ENCODE assay signal across 8 mouse cellular contexts in genomic region chr14:60015891-60016290, GRCm38 (mm10).
DNase-seq lines count a peak whose midpoint lies in the region; ATAC-seq lines count a peak whose summit lies in the region.

No protein-coding gene starts in this region.

- ATAC-seq in hindbrain, embryonic 16.5 days = peak; percentile 97

- no peaks in the 10 kb centered on the region for H3K27me3 ChIP-seq in hindbrain, embryonic 16.5 days (replicated peaks; ENCODE audit: control insufficient read depth, insufficient read depth, low read length)

- no peak overlapping the region for H3K4me2 ChIP-seq in hindbrain, embryonic 16.5 days (ENCODE audit: low read length)

- no peak overlapping the region for H3K27ac ChIP-seq in hindbrain, embryonic 16.5 days (ENCODE audit: low read depth, low read length)

- H3K4me1 ChIP-seq in hindbrain, embryonic 16.5 days (ENCODE audit: control insufficient read depth, insufficient read depth, low read depth, low read length) = no peaks in the 10 kb centered on the region

- no peaks in the 10 kb centered on the region; the same call in 1 of the 2 replicates for H3K36me3 ChIP-seq in hindbrain, embryonic 16.5 days (ENCODE audit: control insufficient read depth, insufficient read depth, low read length)

- H3K9ac ChIP-seq in hindbrain, embryonic 16.5 days (ENCODE audit: low read depth, low read length) = no peak overlapping the region

- no peaks in the 10 kb centered on the region for H3K9me3 ChIP-seq in hindbrain, embryonic 16.5 days (ENCODE audit: control insufficient read depth, low read length)

- 29% methylated on average over 4 of the region's 4 CpGs for WGBS in hindbrain, embryonic 16.5 days

- peak; percentile 40 for DNase-seq in MN1 (ENCODE audit: low spot score)
- peak; percentile 53 for DNase-seq in cerebellum, adult 11-12 months
- DNase-seq in forelimb bud, embryonic 11.5 days (ENCODE audit: low read depth, low spot score) = peak; percentile 83
- peak; percentile 78 for DNase-seq in layer of hippocampus, postnatal 36 days
- peak; percentile 80 for DNase-seq in lung, postnatal 36 days
- peak; percentile 84 to 92 for DNase-seq in right cerebral cortex, postnatal 10 days (ENCODE audit: low spot score in 2 of 2)
- peak; percentile 71 for DNase-seq in urinary bladder, postnatal 25 days (ENCODE audit: low spot score)

- no peak overlapping the region for H3K4me3 ChIP-seq in hindbrain, embryonic 16.5 days (ENCODE audit: low read length)
